8 mouse cellular contexts compared by ENCODE assay signal in genomic region chr9:13299190-13299589, GRCm38 (mm10). TPM values are rescaled to one million over a fixed set of nuclear protein-coding genes. Genes with fewer than 3 reads are reported as not detected.
DNase-seq lines count a peak whose midpoint lies in the region; ATAC-seq lines count a peak whose summit lies in the region.

No protein-coding gene starts in this region.

- no peaks in the 10 kb centered on the region for H3K9me3 ChIP-seq in neural tube, embryonic 11.5 days (ENCODE audit: control insufficient read depth, low read length)
- no peaks in the 10 kb centered on the region for H3K9me3 ChIP-seq in forebrain, embryonic 15.5 days
- no peaks in the 10 kb centered on the region for H3K9me3 ChIP-seq in intestine, embryonic 14.5 days (ENCODE audit: control insufficient read depth, low read length)

- peak overlapping the region; percentile 65 for H3K4me3 ChIP-seq in neural tube, embryonic 11.5 days (ENCODE audit: low read depth, low read length)
- H3K4me3 ChIP-seq in forebrain, embryonic 15.5 days = peak overlapping the region; percentile 55
- H3K4me3 ChIP-seq in intestine, embryonic 14.5 days (ENCODE audit: low read depth, low read length) = no peak overlapping the region

- H3K4me2 ChIP-seq in neural tube, embryonic 11.5 days (ENCODE audit: low read depth) = peak overlapping the region; percentile 97
- peak overlapping the region; percentile 95 for H3K4me2 ChIP-seq in forebrain, embryonic 15.5 days (replicated peaks)
- H3K4me2 ChIP-seq in intestine, embryonic 14.5 days (ENCODE audit: low read length) = peak overlapping the region; percentile 98

- H3K4me1 ChIP-seq in neural tube, embryonic 11.5 days (ENCODE audit: control insufficient read depth, insufficient read depth, low read length) = peaks cover 51% of the 10 kb centered on the region
- peaks cover 64% of the 10 kb centered on the region for H3K4me1 ChIP-seq in forebrain, embryonic 15.5 days
- H3K4me1 ChIP-seq in intestine, embryonic 14.5 days (replicated peaks; ENCODE audit: control insufficient read depth, insufficient read depth, low read length) = peaks cover 24% of the 10 kb centered on the region

- DNase-seq in neural tube, embryonic 11.5 days (ENCODE audit: low spot score) = no peak
- no peak for DNase-seq in neural tube, embryonic 10.5 days (ENCODE audit: extremely low spot score, low spot score)
- peak; percentile 54 for DNase-seq in intestine, embryonic 14.5 days (ENCODE audit: low spot score)
- peak; percentile 22 for DNase-seq in naive thymus-derived CD4-positive, alpha-beta T cell, adult 2 months (ENCODE audit: low read depth)
- no peak for DNase-seq in thymus, postnatal 36 days
- DNase-seq in layer of hippocampus, adult 8-10 months (ENCODE audit: low spot score in 2 of 2) = no peak
- no peak for DNase-seq in spleen, postnatal 4 days (ENCODE audit: low spot score in 2 of 2)

- H3K27ac ChIP-seq in neural tube, embryonic 11.5 days (ENCODE audit: low read depth, low read length) = peak overlapping the region; percentile 29
- H3K27ac ChIP-seq in forebrain, embryonic 15.5 days (replicated peaks) = no peak overlapping the region
- H3K27ac ChIP-seq in intestine, embryonic 14.5 days (ENCODE audit: low read depth) = no peak overlapping the region

- H3K27me3 ChIP-seq in neural tube, embryonic 11.5 days (ENCODE audit: control insufficient read depth, insufficient read depth, low read length) = no peaks in the 10 kb centered on the region
- no peaks in the 10 kb centered on the region for H3K27me3 ChIP-seq in forebrain, embryonic 15.5 days
- H3K27me3 ChIP-seq in intestine, embryonic 14.5 days (replicated peaks; ENCODE audit: control insufficient read depth, insufficient read depth, low read length) = no peaks in the 10 kb centered on the region

- H3K9ac ChIP-seq in neural tube, embryonic 11.5 days (ENCODE audit: low read length) = peak overlapping the region; percentile 22; the same call in 1 of the 2 replicates
- H3K9ac ChIP-seq in forebrain, embryonic 15.5 days (replicated peaks) = no peak overlapping the region
- H3K9ac ChIP-seq in intestine, embryonic 14.5 days (ENCODE audit: low read length) = no peak overlapping the region

- ATAC-seq in neural tube, embryonic 11.5 days (ENCODE audit: insufficient read depth, low FRiP score, low TSS enrichment) = no peak
- ATAC-seq in forebrain, embryonic 15.5 days (replicated peaks) = no peak
- ATAC-seq in intestine, embryonic 14.5 days (replicated peaks; ENCODE audit: low FRiP score, low TSS enrichment, low read depth) = no peak

- WGBS in neural tube, embryonic 11.5 days = 82% methylated on average over 6 of the region's 6 CpGs
- 74% methylated on average over 6 of the region's 6 CpGs for WGBS in forebrain, embryonic 15.5 days
- WGBS in intestine, embryonic 14.5 days = 88% methylated on average over 6 of the region's 6 CpGs

- H3K36me3 ChIP-seq in neural tube, embryonic 11.5 days (ENCODE audit: control insufficient read depth, insufficient read depth, low read length) = no peaks in the 10 kb centered on the region
- H3K36me3 ChIP-seq in forebrain, embryonic 15.5 days = no peaks in the 10 kb centered on the region
- H3K36me3 ChIP-seq in intestine, embryonic 14.5 days (ENCODE audit: control insufficient read depth, insufficient read depth, low read length) = no peaks in the 10 kb centered on the region

RNA-seq across cellular contexts. Expression of gene Maml2, which starts 1.4 kb away (rescaled TPM):
- 12.8 and 14.1 TPM in 2 replicates for polyA plus RNA-seq in neural tube, embryonic 11.5 days (2014; fragmentation: Nextera tagmentation; extraction: Ambion mirVana)
- 8.1 and 9.3 TPM in 2 replicates for polyA plus RNA-seq in forebrain, embryonic 15.5 days (2015; fragmentation: Nextera tagmentation; extraction: Ambion mirVana)
- 6.3 and 6.5 TPM in 2 replicates for polyA plus RNA-seq in intestine, embryonic 14.5 days (2014; fragmentation: Nextera tagmentation; extraction: Ambion mirVana)
- 10 to 100 TPM; 19.9 to 24.0 (median 21.4) TPM for total RNA-seq in layer of hippocampus, adult 8-10 months (2022)

RNA-seq across cellular contexts. Expression of gene Ccdc82, which starts 52.4 kb away (rescaled TPM):
- 12.9 and 13.4 TPM in 2 replicates for polyA plus RNA-seq in neural tube, embryonic 11.5 days (2014; fragmentation: Nextera tagmentation; extraction: Ambion mirVana)
- 10.9 and 11.0 TPM in 2 replicates for polyA plus RNA-seq in forebrain, embryonic 15.5 days (2015; fragmentation: Nextera tagmentation; extraction: Ambion mirVana)
- 10.2 and 11.2 TPM in 2 replicates for polyA plus RNA-seq in intestine, embryonic 14.5 days (2014; fragmentation: Nextera tagmentation; extraction: Ambion mirVana)
- total RNA-seq in layer of hippocampus, adult 8-10 months (2022) = 10 to 100 TPM; 17.6 to 21.7 (median 18.5) TPM

RNA-seq across cellular contexts. Expression of gene Jrkl, which starts 53.6 kb away (rescaled TPM):
- 8.9 and 9.4 TPM in 2 replicates for polyA plus RNA-seq in neural tube, embryonic 11.5 days (2014; fragmentation: Nextera tagmentation; extraction: Ambion mirVana)
- polyA plus RNA-seq in forebrain, embryonic 15.5 days (2015; fragmentation: Nextera tagmentation; extraction: Ambion mirVana) = 13.2 and 13.6 TPM in 2 replicates
- polyA plus RNA-seq in intestine, embryonic 14.5 days (2014; fragmentation: Nextera tagmentation; extraction: Ambion mirVana) = 5.9 and 6.2 TPM in 2 replicates
- 10 to 100 TPM in 1 of 4 experiments, 1 to 10 TPM in 3; 9.1 to 12.0 (median 9.6) TPM for total RNA-seq in layer of hippocampus, adult 8-10 months (2022)

Comparison
In these comparisons a context has a peak if more than half of its experiments do, and no peak if none do; other contexts are left out.
1. DNase-seq: peak in intestine, embryonic 14.5 days (single experiment) and naive thymus-derived CD4-positive, alpha-beta T cell, adult 2 months (single experiment); none in neural tube, embryonic 11.5 days (single experiment), neural tube, embryonic 10.5 days (single experiment), thymus, postnatal 36 days (0 of 2), layer of hippocampus, adult 8-10 months (0 of 2) and spleen, postnatal 4 days (0 of 2).
2. Peak in every context shown above with its lines, with median percentiles within 50 percentile points of each other: H3K4me2 ChIP-seq.